Mouse (Mus musculus): Measurements from ENCODE around the gene Wsb1.
"Not testable (repeated sequence)": the region's sequence is repeated elsewhere in the genome, so short reads cannot be mapped to it uniquely, and the experiment has no call there.

Gene Wsb1

GRCm38 (mm10) chr11:79260126-79260525 is 5.7 kb upstream of the Wsb1 start:
- not testable (repeated sequence) for DNase-seq

- DNase-seq: no peak
Observed at GRCm38 (mm10) chr11:79258738-79259137, 4.3 kb upstream of the Wsb1 start.

DNA sequence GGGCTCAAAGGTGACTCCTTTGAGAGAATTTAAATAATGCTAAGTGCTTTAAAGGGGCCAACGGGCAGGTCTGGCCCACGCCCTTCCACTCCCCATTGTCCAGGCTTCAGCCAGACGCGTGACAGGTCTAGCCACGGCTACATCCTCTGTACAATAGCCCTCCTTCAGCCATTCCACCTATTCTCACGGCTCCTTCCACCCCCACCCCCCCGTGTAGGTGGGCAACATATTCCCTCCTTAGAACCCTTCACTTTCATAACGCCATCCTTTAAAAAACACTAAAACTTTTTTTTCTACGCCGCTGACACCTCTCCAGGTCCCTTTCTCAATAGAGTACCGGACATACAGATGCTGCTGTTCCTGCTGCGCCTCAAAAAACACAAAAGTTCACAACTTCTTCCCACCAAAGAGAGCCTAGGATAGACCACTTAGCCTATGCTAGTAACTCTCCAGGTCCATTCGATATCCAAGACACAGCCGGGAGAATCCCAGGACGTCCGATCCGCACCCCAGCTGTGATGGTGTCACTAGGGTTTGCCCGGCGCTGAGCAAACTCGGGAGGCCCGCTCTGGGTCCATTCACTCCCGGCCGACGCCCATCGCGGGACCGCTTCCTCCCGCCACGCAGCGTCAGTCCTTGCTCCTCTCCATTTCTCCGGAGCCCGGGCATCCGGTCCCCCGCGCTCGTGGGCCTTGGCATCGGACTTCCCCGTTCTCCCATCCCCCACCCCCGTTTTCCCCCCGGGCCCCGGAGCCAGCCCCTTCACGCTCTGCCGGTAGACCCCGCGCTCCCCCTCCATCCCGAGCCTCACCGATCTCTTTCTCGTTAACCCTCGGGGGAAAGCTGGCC is 705 bp downstream of the Wsb1 start:
- DNase-seq: peak; percentile 71

GRCm38 (mm10) chr11:79252881-79253541 is 1.5 kb downstream of the Wsb1 start:
- DNase-seq: no peak

- no peak for DNase-seq
Observed at GRCm38 (mm10) chr11:79239024-79239423, 15.4 kb downstream of the Wsb1 start.

DNA sequence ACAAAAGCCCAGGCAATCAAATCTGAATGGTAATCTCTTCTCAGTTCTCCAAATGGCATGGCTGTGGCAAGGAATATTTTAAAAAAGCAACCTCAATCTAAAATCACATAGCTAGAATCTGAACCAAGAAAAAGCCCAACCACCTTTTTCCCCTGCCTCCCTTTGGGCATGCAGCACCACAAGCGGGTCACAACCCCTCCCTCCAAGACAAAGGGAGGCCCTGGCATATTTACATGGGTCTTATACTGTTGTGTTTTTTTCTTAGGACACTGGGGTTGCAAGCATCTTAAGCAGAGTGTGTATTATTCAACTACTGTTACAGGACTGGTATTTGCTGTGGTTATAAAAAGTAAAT is 16.1 kb downstream of the Wsb1 start:
- no peak for DNase-seq

DNA sequence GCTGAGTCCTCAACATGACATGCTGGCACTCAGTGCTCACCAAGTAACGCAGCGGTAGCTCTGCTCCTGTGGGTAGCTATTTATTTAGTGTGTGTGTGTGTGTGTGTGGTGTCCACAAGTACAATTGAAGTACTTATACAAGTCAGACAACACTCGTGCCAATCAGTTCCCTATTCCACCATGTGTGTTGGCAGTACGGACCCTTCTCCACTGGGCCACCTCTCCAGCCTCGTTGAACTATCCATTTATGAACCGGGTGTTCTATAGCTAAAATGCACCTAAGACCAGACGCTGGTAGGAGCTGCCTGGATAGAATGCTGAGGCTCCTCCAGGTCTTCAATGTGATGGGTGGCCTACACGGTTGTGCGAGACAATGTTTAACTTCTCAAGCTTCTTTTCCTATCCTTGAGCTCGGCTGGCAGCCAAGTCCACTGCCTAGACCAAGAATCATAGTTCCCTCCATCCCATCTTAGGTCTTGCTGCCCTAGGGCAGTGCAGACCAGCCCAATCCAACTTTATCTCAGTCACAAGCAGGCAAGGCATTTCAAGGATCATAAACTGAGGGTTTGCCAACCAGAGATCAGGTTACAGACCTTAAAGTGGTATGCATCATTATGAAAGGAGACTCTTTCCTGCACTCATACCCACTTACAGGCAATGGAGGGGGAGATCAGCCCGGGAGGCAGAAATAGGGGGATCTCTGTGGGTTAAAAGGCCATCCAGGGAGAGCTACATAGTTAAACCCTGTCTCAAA is 16.6 kb downstream of the Wsb1 start:
- DNase-seq: no peak

DNA sequence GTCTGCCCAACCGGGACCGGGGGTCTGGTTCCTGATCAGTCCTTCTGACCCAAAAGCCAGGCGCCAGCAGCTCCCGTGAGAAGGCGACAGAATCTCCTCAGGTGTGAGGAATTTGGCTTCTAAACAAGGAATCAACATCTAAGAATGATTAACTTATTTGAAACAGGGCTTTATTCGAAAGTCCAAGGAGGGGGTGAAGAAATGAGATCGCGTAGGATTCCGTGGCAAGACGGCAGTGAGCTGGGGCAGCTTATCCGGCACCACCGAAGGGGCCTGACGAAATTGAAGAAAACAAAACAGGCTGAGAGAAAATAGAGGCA is 24.3 kb downstream of the Wsb1 start:
- peak; percentile 6 for DNase-seq

DNA sequence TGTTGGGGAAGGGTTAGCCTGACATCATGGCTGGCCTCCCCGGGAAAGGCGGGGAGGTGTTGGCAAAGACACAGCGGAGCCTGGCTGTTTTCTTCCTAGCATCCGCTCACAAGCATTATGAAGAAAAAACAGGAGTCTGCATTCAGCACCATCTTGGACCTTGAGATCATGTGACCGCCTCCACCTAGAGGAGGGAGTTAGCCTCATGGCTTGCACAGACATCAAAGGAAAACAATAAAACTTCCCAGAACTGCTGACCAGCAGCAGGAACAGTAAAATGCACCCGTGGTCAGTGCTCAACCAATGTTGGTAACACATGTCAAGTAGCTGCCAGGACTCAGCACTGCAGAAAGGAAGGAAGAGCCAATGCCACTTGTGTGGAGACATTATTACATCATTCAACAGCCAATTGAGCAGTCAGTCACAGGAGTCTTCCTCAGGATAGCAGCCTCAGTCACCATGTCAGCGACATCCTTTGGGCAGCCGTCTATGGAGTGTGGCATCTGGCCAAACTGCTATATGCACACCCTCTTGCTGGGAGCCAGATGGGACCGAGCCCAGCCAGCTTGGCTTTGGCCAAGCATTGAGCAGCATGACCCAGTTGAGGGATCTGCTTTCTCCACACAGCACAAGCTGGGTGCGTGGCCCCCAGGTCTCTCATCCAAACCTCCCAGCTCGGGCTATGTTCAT is 24.8 kb downstream of the Wsb1 start:
- peak; percentile 4 for DNase-seq

DNA sequence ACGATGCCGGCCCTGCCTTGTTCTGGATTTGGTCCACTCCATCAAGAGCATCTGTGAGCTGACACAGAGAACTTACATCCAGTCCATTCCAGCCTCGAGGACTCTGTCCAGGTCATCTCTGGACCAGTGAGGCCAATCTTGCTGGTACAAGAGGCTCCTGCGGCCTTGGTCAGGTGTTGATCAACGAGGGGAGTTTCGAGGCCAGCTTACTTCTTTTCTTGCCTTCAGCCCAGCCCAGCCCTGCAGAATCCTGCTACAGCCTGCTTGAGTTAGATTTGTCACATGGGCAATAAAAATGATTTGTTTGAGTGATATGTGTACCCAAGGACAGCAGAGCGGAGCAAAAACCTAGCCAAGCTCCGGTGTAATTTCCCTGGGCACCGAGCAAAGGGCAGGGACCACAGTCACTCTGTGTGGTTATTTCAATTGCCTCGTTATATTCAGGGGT is 25.4 kb downstream of the Wsb1 start:
- peak; percentile 2 for DNase-seq

GRCm38 (mm10) chr11:79228089-79228488 is 26.4 kb downstream of the Wsb1 start:
- no peak for DNase-seq

DNA sequence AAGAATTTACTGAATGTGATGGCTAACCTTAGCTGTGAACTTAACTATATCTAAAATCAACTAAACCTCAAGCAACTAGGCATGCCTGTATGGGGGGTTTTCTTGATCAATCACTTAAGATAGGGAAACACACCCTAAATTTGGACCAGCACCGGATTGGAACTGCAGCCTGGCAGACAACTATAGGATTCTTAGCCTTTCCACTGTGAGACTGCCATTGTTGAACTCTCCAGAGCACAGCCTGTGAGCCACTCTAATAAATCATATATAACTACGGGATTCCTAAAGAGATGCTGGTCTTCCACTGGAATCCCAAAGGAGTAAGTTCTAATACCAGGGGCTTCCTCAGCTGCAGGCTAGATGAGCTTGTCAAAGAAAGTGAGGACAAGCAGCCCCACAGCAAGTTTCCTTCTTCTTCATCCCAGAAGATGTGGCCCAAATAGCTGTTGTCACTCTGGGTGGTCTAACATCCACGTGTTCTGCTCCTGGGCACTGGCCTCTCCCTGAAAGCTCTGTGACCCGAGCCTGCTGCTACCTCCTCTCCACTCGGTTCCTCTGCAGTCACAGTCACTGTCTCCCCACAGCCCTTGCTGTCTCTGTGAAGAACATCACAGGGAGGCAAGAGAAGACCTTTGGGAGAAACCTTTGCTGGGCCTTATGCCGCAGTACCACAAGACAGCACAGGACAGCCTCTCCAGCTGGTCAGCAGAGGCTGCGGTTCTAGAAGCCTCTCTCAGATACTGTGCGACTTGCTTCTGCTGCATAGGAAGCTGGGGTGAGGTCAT is 28.9 kb downstream of the Wsb1 start:
- peak; percentile 3 for DNase-seq

- DNase-seq: peak; percentile 94
Observed at GRCm38 (mm10) chr11:79224562-79225280, 29.8 kb downstream of the Wsb1 start.

GRCm38 (mm10) chr11:79223420-79223819 is 31.1 kb downstream of the Wsb1 start:
- DNase-seq: peak; percentile 40

DNA sequence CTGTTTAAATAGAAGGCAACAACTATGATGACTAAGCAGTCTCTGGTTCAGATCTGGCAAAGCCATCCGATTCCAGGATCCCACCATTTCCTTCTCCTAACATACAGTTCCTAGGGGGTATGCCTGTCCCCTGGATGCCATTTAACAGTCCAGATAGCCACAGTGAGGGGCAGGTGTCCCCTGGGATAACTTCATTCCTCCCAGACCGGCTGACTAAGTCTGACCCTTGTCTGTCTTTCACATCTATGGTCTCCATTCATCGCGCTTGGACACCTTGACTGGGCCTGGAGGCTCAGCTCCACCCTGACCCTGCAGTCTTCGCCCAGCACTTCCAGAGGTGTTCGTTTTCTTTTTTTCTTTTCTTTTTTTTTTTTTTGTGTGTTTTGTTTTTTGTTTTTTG is 31.8 kb downstream of the Wsb1 start:
- peak; percentile 6 for DNase-seq

- DNase-seq: peak; percentile 57
Observed at GRCm38 (mm10) chr11:79221641-79222040, 32.8 kb downstream of the Wsb1 start.

GRCm38 (mm10) chr11:79218936-79219626 is 35.4 kb downstream of the Wsb1 start:
- peak; percentile 6 for DNase-seq

DNA sequence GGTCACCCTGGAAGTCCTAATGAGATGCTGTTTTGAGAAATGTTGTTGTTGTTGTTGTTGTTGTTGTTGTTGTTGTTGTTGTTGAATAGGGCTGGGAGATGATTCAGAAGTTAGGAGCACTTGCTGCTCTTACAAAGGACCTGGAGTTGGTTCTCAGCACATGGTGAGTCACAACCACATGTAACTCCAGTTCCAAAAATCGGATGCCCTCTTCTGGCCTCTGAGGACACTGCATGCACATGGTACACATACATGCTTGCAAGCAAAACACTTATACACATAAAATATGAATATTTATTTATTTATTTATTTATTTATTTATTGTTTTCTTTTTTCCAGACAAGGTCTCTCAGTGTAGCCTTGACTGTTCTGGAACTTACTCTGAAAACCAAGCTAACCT is 36.4 kb downstream of the Wsb1 start:
- DNase-seq: peak; percentile 32

DNA sequence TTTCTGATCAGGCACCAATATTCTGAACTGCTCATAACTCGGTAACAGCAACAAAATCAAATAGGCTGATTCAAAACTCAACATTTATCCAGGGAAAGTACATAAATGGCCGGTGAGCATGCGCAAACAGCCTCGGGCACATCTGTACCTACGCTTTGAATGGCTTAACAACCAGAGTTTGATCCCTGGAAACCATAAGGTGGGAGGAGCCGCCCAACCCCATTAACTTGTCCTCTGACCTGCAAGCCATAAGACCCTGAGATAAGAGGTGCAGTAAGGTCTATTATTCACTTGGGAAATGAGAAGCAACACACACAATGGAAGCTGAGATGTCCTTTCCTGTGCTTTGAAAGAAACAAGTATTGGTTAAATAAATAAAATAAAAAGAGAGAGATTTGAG is 37.3 kb downstream of the Wsb1 start:
- no peak for DNase-seq

DNA sequence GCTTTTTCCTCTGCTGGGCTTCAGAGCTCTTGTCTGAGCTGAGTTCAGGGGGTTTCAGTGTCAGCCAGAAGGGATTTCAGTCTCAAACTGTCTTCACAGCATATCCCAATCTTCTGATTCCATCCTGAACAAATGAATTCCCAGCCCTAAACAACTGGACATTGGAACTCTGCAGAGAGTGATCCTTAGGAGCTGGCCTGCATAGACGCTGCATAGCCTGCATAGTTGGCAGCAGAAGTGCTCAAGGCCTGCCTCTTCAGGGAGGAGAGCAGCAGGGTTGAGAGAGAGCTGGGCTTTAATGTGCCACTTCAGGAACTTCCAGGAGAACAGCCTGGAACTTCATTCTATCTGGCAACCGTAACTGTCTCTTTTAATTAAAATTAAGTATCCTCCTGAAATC is 38.9 kb downstream of the Wsb1 start:
- DNase-seq: no peak

DNA sequence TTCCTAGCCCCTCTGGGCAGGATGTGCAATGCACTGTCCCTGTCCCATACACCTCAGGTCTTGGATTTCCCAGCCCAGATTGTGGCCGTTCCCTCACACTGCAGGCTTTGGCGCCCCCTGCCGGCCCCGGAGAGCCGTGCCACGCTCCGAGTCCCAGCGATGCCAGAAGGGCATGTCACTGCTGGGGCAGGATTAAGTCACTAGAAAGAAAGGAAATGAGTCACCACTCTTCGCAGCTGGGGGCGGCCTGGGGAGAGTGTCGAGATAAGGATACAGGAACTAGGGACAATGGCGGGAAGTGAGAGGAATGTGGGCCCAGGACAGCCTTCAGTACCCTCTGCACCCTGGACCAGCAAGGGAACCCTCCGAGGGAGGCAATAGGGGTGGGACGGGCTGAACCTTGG is 40.5 kb downstream of the Wsb1 start:
- DNase-seq: peak; percentile 97

Data from thymus, postnatal 4 days (tissue).